Mouse (Mus musculus) mature B cell (primary cell): ENCODE results near the gene Fam216a.

Experiments
- in situ Hi-C: fragments of 300-500 bp; cut with MboI; formaldehyde crosslinking; loops from 2 replicates; pipeline ENCODE4 v1.14.3; 2019

Fam216a gene

GRCm38 (mm10) chr5:122390671-122391070 is 18.5 kb upstream of the Fam216a start:
- in situ Hi-C loops: no loop called here

- in situ Hi-C loops: no loop called here
These were observed 17.8 kb upstream of the Fam216a start for GRCm38 (mm10) chr5:122390006-122390405.

DNA sequence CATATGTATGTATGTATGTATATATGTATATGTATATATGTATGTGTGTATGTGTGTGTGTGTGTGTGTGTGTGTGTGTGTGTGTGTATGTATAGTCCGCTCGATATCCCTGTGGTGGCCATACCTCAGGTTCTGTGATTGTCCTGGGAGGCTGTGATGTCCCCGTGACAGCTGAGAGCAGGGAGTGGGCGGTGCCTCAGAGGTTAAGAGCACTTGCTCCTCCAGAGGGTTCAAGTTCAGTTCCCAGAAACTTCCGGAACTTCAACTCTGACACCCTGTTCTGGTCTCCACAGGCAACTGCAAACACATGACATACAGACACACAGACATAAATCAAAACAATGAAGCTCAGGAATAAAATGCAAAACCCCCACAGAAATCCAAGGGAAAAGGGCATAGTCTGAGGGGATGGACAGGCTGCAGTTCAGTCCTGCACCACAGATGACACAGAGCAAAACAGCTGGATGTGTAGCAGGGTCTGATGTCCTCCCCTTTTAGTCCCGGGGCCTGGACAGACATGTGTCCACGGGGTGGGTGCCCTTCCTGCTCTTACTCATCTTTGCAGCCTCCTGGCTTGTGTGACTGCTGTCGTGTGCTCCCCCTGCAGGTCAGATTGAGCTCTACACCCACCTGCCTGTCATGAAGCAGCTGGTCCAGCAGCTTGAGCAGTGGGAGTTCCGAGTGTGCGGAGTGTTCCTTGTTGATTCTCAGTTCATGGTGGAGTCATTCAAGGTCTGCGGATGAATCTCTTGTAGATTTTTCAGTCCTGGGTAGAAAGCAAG is 7.4 kb upstream of the Fam216a start:
- in situ Hi-C loops: no loop called here

GRCm38 (mm10) chr5:122378171-122378570 is 6.0 kb upstream of the Fam216a start:
- in situ Hi-C loops: no loop called here

DNA sequence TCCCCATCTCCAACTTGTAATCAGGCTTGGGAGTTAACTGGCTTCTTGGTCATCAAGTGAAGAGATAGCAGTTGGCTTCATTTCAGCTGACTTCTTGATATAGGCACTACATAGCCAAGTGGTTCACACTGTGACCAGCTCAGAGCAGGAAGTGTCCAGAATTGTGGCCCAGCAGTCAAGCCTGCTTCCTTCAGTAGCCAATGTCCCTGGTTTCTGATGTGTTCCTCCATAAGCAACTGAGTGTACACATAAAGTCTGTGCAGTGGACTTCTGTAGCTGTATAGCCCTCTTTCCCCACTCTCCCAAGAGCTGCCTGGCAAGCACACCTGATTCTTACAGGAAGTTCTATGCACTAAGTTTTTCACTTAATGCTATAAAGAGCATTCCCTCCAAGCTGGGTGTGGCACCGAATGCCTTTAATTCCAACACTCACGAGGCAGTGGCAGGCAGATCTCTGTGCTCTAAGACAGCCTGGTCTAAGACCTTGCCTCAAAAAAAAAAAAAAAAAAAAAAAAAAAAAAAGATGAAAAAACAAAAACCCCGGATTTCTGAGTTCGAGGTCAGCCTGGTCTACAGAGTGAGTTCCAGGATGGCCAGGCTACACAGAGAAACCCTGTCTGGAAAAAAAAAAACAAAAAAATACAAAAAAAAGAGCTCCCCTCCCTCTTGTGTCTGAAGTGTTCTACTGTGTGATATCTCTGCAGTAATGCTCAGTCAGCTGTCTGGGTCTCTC is 5.1 kb upstream of the Fam216a start:
- in situ Hi-C loops: no loop called here

GRCm38 (mm10) chr5:122372878-122373277 is 714 bp upstream of the Fam216a start:
- in situ Hi-C loops: no loop called here

DNA sequence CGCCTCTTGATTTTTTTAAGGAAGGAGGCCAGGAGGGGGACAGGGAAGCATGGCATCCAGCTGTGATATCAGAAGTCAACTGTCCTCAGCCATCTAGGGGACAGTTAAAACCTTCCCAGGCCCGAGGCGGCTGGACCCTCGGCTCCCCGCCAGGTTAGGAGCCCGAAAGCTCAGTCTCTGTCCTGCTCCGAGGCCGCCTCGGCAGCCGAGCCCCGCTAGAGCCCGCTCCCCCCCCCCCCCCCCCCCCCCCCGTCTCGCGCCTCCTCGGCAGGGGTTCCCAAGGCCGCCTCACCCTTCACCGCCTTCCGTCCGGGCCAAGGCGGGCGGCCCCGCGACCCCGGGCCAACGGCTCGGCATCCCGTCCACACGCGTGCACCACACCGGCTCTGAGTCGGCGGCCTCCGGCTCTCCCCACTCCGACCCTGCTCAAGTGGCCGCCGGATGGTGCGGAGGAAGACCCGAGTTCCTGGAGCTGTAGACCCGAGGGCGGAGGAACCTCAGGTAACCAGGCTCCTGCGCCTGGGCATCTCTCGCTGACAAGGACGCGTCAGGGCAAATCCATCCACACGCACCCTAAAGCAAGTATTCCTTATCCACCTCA is 473 bp downstream of the Fam216a start, which contains the start of gene Gpn3:
Gpn3 (plus strand) TSS at position 286 of the 601 bp plus-strand sequence.
- in situ Hi-C loops: no loop called here

DNA sequence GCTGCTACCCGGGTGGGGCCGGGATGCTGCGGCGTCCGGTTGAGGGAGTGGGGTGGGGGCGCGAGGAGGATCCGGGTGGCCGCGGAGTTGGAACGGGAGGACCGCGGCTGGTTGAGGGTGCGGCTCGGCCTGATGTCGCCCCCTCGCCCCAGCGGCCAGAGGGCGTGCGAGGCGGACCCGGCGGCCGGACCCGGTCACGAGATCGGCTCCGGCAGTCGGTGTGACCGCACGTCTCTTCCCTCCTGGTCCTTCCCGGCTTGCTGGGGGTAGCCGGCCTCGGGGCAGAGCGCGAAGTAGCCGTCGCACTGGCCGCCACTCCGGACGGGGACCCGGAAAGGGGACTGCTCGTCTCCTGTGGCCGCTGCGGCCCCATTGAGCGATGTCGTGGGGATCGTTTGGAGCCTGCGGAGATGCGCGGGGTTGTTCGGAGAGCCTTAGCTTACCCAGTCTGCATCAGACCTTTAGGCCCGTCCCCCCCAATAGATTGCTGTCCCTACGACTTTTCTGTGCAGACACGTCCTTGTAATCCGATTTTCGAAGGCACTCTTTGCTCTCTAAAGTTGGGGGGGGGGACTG is 17.6 kb downstream of the Fam216a start:
- in situ Hi-C loops: no loop called here

DNA sequence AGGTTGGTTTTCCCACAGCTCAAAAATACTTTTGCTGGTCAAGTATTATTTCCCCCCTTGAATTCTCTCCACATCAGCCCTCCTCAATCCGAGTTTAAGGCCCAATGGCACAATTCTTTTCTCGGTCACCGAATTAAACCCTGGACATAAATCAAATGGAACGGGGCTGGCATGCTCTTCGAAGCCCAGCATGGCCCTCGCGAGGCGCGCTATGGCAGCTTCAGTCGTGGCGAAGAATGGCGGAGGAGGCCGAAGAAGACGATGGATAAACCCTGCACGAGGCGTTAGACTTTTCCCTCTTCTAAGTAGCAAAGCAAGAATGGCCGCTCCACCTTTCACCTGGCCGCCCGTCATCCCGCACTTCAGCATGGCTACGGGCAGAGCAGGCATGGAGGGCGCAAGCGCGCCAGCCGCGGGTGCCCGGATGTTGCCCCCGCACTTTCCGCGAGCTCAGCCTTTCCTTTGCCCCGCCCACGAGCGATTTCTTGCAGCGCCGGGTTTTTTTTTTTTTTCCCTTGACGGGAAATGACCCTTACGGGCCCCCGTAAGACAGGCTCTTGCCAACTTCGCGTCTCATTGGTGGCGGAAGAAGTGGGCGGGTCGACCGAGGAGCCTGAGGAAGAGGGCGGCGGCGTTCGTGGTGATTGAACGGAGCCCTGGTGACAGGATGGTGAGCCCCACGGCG is 18.2 kb downstream of the Fam216a start, which contains the start of the genes Rad9b and Vps29:
Rad9b (minus strand) TSS at position 427 of the 685 bp plus-strand sequence.
Vps29 (plus strand) TSS at position 563 of the 685 bp plus-strand sequence.
- in situ Hi-C loops: no loop called here

GRCm38 (mm10) chr5:122345777-122346176 is 26.4 kb downstream of the Fam216a start:
- in situ Hi-C loops: no loop called here

- in situ Hi-C loops: no loop called here
These were observed 27.9 kb downstream of the Fam216a start for GRCm38 (mm10) chr5:122344260-122344659.

DNA sequence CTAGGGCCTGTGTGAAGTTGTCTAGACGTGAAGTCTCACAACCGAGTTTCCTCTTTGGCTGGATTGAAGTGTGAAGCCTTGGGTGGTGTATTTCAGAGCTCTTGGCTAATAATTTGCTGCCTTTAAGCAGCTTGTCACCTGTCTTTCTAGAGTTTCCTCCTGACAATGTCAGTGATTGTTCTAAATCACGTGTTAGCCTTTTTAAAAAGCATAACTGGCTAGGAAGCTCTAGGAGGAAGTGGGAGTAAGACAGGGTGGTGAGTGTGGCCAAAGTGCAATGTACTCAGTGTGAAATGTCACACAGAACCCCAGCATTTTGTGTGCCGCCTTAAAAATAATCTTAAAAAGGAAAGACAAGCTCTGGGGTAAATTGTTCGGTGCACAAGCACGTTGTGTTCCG is 28.4 kb downstream of the Fam216a start:
- in situ Hi-C loops: no loop called here

GRCm38 (mm10) chr5:122342874-122343273 is 29.3 kb downstream of the Fam216a start:
- in situ Hi-C loops: no loop called here

DNA sequence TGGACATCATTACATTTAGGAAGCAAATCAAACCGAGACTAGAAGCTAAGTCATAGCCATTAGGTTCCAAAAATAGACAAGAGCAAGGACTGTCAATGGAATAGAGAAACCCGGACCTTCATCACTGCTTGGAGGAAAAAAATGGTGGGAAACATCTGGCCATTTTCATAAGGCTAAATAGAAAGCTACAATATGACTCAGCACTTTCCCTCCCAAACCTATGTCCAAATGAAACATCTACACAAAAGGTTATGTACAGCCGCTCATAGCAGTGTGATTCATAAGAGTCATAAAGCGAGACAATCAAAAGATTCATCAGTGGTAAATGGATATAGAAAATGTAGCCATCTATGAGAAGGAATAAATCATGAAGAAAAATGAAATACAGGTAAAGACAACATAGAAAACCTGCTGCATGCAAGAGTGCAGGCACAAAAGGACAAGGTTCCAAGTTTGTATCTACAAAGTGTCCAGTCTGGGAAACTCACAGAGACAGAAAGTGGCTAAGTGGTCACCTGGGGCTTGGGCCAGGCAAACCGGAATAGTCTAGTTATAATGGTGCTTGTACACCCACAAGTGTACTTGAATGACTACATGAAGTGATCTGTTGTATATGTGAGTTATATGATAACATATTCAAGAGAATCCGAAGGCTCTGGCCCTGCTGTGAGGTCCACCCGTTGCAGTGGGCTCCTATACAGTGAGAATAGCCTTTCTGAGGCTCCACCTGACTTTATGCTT is 35.4 kb downstream of the Fam216a start:
- in situ Hi-C loops: no loop called here

DNA sequence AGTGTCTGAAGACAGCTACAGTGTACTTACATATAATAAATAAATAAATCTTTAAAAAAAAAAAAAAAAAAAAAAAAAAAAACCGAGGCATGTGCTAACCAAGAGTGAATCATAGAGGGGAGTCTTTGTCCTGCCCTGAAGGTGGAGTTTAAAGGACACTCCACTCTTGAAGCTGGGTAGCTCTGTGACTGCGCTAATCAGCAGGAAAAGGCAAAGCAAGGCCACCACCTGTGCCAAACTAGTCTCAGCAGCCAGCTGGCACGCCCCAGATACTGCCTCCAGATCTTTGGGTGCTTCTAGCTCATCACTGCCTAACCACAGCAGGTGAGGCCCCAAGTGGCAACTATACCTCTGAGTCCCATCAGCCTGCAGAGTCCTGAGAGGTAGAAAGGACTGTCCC is 37.5 kb downstream of the Fam216a start:
- in situ Hi-C loops: no loop called here

GRCm38 (mm10) chr5:122330269-122330668 is 41.9 kb downstream of the Fam216a start:
- in situ Hi-C loops: no loop called here

GRCm38 (mm10) chr5:122327283-122327682 is 44.9 kb downstream of the Fam216a start:
- in situ Hi-C loops: no loop called here

DNA sequence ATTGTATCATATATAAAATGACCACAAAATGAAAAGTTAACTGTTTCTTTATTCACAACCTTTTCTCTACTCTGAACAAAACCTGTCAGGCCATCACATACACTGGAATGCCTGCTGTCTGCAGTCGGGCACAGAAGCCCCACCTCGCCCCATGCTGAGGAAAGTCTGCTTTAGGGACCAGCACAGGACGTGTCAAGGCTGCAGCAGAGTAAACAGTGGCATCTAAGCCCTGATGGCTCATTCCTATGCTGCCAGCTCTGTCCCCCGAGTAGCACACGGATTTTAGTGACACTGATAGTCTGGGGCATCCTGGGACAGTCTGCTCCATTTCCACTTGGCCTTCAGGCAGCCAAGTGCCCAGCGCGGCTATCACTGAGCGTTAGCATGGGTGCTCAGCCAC is 46.7 kb downstream of the Fam216a start:
- in situ Hi-C loops: no loop called here

GRCm38 (mm10) chr5:122324608-122325431 is 47.3 kb downstream of the Fam216a start:
- in situ Hi-C loops: no loop called here

DNA sequence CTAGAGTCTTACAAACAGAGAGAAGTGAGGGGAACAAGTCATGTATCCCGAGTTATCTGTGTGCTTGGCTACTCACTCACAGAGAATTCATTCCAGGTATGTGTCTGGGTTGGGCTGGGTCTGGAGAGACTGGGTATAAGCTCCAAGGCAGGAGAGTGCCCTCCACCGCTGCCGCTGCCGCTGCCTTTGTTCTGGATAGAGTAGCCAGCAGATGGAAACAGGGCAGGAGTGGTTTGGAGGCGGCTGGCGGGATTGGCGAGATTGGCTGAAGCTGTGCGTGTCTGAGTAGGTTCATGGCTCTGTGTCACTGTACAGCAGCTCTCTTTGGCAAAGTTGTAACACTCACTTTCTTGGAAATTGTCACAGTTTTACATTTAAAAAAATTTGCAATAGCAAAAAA is 48.6 kb downstream of the Fam216a start:
- in situ Hi-C loops: no loop called here
